Comparison of ENCODE assay signal across 12 mouse cellular contexts in genomic region chr1:159878681-159879080, GRCm38 (mm10).
DNase-seq lines count a peak whose midpoint lies in the region; ATAC-seq lines count a peak whose summit lies in the region.
"Had no signal": no experiment of that assay in that cellular context is flagged by ENCODE, and none has a peak within 500 bp of the region (broad histone marks: within the 10 kb centered on the region; RNA-seq: fewer than 3 reads in every experiment).

No protein-coding gene starts in this region.

- no peak overlapping the region for H3K9ac ChIP-seq in midbrain, embryonic 16.5 days (ENCODE audit: low read depth, low read length)
- H3K9ac ChIP-seq: embryonic facial prominence, embryonic 12.5 days; liver, embryonic 12.5 days had no signal

- no peak overlapping the region for H3K27ac ChIP-seq in midbrain, embryonic 10.5 days (replicated peaks)
- no peak overlapping the region for H3K27ac ChIP-seq in midbrain, embryonic 16.5 days (ENCODE audit: low read length)
- H3K27ac ChIP-seq: embryonic facial prominence, embryonic 12.5 days; liver, embryonic 12.5 days had no signal

- H3K9me3 ChIP-seq in midbrain, embryonic 10.5 days (replicated peaks), result no peaks in the 10 kb centered on the region
- no peaks in the 10 kb centered on the region for H3K9me3 ChIP-seq in midbrain, embryonic 16.5 days (replicated peaks; ENCODE audit: control insufficient read depth, low read length, poor library complexity, severe bottlenecking)
- H3K9me3 ChIP-seq: embryonic facial prominence, embryonic 12.5 days; liver, embryonic 12.5 days had no signal

- no peaks in the 10 kb centered on the region for H3K36me3 ChIP-seq in midbrain, embryonic 10.5 days
- no peaks in the 10 kb centered on the region for H3K36me3 ChIP-seq in midbrain, embryonic 16.5 days (ENCODE audit: control insufficient read depth, insufficient read depth, low read length)
- H3K36me3 ChIP-seq: embryonic facial prominence, embryonic 12.5 days; liver, embryonic 12.5 days had no signal

- 55% methylated on average over 3 of the region's 3 CpGs for WGBS in midbrain, embryonic 10.5 days
- 54% methylated on average over 3 of the region's 3 CpGs for WGBS in midbrain, embryonic 16.5 days

- ATAC-seq in midbrain, embryonic 16.5 days, result no peak
- ATAC-seq: CD4-positive, CD25-positive, alpha-beta regulatory T cell, adult 4 months; liver, embryonic 12.5 days had no signal

- no peaks in the 10 kb centered on the region for H3K27me3 ChIP-seq in midbrain, embryonic 10.5 days (ENCODE audit: low read depth, poor library complexity, severe bottlenecking)
- H3K27me3 ChIP-seq in midbrain, embryonic 16.5 days (ENCODE audit: control insufficient read depth, insufficient read depth, low read depth, low read length), result no peaks in the 10 kb centered on the region
- H3K27me3 ChIP-seq: embryonic facial prominence, embryonic 12.5 days; liver, embryonic 12.5 days had no signal

- peak; percentile 48 for DNase-seq in heart, adult 11 months
- DNase-seq in heart, adult 8-10 months (ENCODE audit: low spot score), result no peak
- DNase-seq in midbrain, embryonic 10.5 days (ENCODE audit: low spot score), result peak; percentile 19
- peak; percentile 63 for DNase-seq in embryo, embryonic 10 days (ENCODE audit: low spot score)
- DNase-seq in retina, postnatal 7 days (ENCODE audit: low read depth, low spot score), result peak; percentile 9
- DNase-seq in adrenal gland, adult 8-10 months, result no peak
- DNase-seq in urinary bladder, postnatal 10 days (ENCODE audit: low spot score), result no peak
- DNase-seq: right cerebral cortex, postnatal 25 days had no signal

- H3K4me2 ChIP-seq in midbrain, embryonic 16.5 days (ENCODE audit: low read length), result no peak overlapping the region
- H3K4me2 ChIP-seq: embryonic facial prominence, embryonic 12.5 days; liver, embryonic 12.5 days had no signal

- H3K4me3 ChIP-seq in midbrain, embryonic 10.5 days, result no peak overlapping the region
- no peak overlapping the region for H3K4me3 ChIP-seq in midbrain, embryonic 16.5 days (ENCODE audit: low read depth, low read length)
- H3K4me3 ChIP-seq: embryonic facial prominence, embryonic 12.5 days; liver, embryonic 12.5 days had no signal

- H3K4me1 ChIP-seq in midbrain, embryonic 10.5 days, result 0 out of 2 replicates have a peak, but pooled peaks cover 5% of the 10 kb centered on the region
- H3K4me1 ChIP-seq in midbrain, embryonic 16.5 days (ENCODE audit: control insufficient read depth, insufficient read depth, low read length), result no peaks in the 10 kb centered on the region
- H3K4me1 ChIP-seq: embryonic facial prominence, embryonic 12.5 days; liver, embryonic 12.5 days had no signal

Comparison
In these comparisons a context has a peak if more than half of its experiments do, and no peak if none do; other contexts are left out.
1. DNase-seq: peak in heart, adult 11 months (single experiment), midbrain, embryonic 10.5 days (single experiment), embryo, embryonic 10 days (single experiment) and retina, postnatal 7 days (single experiment); none in heart, adult 8-10 months (single experiment), adrenal gland, adult 8-10 months (single experiment) and urinary bladder, postnatal 10 days (single experiment).